Mouse (Mus musculus): ENCODE results near the gene Tnfaip8l3. TPM values are rescaled to one million over a fixed set of nuclear protein-coding genes. Genes with fewer than 3 reads are reported as not detected.

Tnfaip8l3 gene
- 0.12 TPM in 1 of 2 replicates, not detected in the other for polyA plus RNA-seq (2014; fragmentation: Nextera tagmentation; extraction: Ambion mirVana)

DNA sequence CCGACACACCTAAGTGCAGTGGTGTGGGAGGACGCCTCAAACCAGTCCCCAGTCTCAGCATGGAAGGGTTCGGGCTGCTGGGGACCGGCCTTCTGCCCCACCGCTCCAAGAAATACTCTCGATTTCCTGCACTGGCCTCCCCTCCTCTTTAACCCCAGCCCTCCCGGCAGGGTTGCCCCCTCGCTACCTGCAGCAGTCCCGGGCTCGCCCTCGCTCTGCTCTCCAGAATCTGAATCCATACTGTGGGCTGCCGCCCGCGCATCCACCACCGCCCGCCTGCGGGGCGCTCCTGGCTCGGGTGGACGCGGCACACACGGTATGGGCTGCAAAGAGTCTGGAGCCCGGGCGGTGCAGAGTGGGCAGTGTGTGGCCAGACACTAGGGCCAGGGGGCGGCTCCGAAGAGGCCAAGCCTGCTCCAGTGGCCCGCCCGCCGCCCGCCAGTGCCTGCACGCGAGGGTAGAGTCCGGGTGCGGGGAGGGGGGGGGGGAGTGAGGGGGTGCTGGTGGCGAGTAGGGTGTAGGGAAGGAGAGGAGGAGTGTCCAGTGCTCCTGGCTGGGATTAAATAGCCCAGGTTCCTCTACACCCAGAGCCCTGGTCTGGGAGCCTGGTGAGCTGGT is at the start of gene Tnfaip8l3:
TSS of gene Tnfaip8l3 (minus strand) at position 357 of the 618 bp plus-strand sequence.
- Histone ChIP-seq H3K27me3 (ENCODE audit: control insufficient read depth, insufficient read depth, low read length) (no peaks in the 10 kb centered on the region), H3K4me1 (replicated peaks; ENCODE audit: control insufficient read depth, insufficient read depth, low read length) (peaks cover 4% of the 10 kb centered on the region; the same call in 1 of the 2 replicates), H3K9ac (ENCODE audit: low read length) (peak within 1 kb of the TSS; percentile 67), H3K4me2 (ENCODE audit: low read depth, low read length, severe bottlenecking) (peak within 1 kb of the TSS; percentile 96), H3K27ac (ENCODE audit: low read depth, low read length) (no peak within 1 kb of the TSS), H3K9me3 (ENCODE audit: control insufficient read depth, low read length) (no peaks in the 10 kb centered on the region), H3K4me3 (ENCODE audit: low read depth, low read length) (peak within 1 kb of the TSS; percentile 40), H3K36me3 (ENCODE audit: control insufficient read depth, insufficient read depth, low read length) (no peaks in the 10 kb centered on the region)
- WGBS: 1% methylated on average over 34 of the region's 35 CpGs
- ATAC-seq (replicated peaks; ENCODE audit: low FRiP score) (peak; percentile 93), DNase-seq (ENCODE audit: low spot score) (peak; percentile 78)

DNA sequence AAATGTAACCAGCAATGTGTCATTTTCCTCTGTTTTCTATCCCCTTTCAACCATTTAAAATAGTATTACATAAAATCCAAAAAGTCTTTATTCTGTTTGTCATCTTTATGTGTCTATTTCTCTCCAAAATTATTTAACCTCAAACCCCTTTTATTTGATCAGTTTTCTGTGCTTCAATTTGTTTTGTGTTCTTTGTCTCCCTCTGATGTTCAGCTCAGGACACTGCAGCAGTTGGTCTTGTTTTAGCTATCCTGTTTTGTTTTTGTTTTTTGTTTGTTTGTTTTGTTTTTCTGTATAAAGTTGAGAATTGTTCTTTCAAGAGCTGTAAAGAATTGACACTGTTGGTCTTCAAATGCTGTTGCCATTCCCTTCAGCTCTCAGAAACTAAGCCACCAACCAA is 44.5 kb upstream of the Tnfaip8l3 start:
- H3K4me3 ChIP-seq (ENCODE audit: low read depth, low read length): no peak overlapping the region
- H3K36me3 ChIP-seq (ENCODE audit: control insufficient read depth, insufficient read depth, low read length): no peaks in the 10 kb centered on the region
- no peak overlapping the region for H3K9ac ChIP-seq (ENCODE audit: low read length)
- no peak for ATAC-seq (replicated peaks; ENCODE audit: low FRiP score)
- H3K4me2 ChIP-seq (ENCODE audit: low read depth, low read length, severe bottlenecking): no peak overlapping the region
- no peaks in the 10 kb centered on the region for H3K27me3 ChIP-seq (ENCODE audit: control insufficient read depth, insufficient read depth, low read length)
- no peaks in the 10 kb centered on the region for H3K4me1 ChIP-seq (replicated peaks; ENCODE audit: control insufficient read depth, insufficient read depth, low read length)
- H3K27ac ChIP-seq (ENCODE audit: low read depth, low read length): no peak overlapping the region
- H3K9me3 ChIP-seq (ENCODE audit: control insufficient read depth, low read length): no peaks in the 10 kb centered on the region
- DNase-seq (ENCODE audit: low spot score): no peak

DNA sequence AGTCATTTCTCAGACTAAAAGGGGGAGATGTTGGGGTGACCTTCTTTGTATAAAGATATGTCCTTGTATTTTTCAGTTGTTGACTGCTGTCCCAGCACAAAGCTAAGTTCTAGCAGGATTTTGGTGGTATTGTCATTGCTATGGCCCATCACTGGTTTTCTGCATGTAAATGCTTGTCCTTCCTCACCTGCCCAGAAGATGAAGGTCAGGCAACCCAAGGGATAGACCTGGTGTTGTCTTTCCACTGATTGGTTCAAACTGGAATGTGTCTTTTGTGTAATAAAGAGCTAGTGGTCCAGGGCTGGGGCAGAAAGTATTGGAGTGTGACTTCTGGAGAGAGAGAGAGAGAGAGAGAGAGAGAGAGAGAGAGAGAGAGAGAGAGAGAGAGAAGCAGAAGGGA is 30.4 kb upstream of the Tnfaip8l3 start:
- Histone ChIP-seq H3K4me1 (replicated peaks; ENCODE audit: control insufficient read depth, insufficient read depth, low read length) (no peaks in the 10 kb centered on the region), H3K27ac (ENCODE audit: low read depth, low read length) (no peak overlapping the region), H3K9me3 (ENCODE audit: control insufficient read depth, low read length) (no peaks in the 10 kb centered on the region; the same call in 1 of the 2 replicates), H3K9ac (ENCODE audit: low read length) (no peak overlapping the region), H3K4me2 (ENCODE audit: low read depth, low read length, severe bottlenecking) (no peak overlapping the region), H3K27me3 (ENCODE audit: control insufficient read depth, insufficient read depth, low read length) (no peaks in the 10 kb centered on the region), H3K4me3 (ENCODE audit: low read depth, low read length) (no peak overlapping the region), H3K36me3 (ENCODE audit: control insufficient read depth, insufficient read depth, low read length) (no peaks in the 10 kb centered on the region)
- no peak for ATAC-seq (replicated peaks; ENCODE audit: low FRiP score)
- DNase-seq (ENCODE audit: low spot score): no peak

DNA sequence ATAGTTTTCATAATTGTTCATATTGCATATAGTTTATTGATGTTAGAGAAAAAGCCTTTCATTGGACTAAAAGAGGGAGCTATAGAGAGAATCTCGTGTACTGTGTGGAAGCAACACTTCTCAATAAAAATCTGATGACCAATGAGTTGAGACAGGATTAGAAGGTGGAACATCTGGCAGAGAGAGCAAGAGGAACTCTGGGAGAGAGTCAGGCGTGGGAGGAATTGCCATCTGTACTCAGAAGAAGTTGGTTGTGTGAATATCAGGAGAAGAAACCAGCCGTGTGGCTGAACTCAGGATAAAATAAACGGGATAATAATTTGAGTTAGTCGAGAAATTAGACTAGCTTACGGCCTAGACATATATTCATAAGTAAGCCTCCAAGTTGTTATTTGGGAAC is 28.9 kb upstream of the Tnfaip8l3 start:
- Histone ChIP-seq H3K4me3 (ENCODE audit: low read depth, low read length) (no peak overlapping the region), H3K36me3 (ENCODE audit: control insufficient read depth, insufficient read depth, low read length) (no peaks in the 10 kb centered on the region), H3K27ac (ENCODE audit: low read depth, low read length) (no peak overlapping the region), H3K9me3 (ENCODE audit: control insufficient read depth, low read length) (no peaks in the 10 kb centered on the region), H3K9ac (ENCODE audit: low read length) (no peak overlapping the region), H3K4me1 (replicated peaks; ENCODE audit: control insufficient read depth, insufficient read depth, low read length) (no peaks in the 10 kb centered on the region), H3K27me3 (ENCODE audit: control insufficient read depth, insufficient read depth, low read length) (no peaks in the 10 kb centered on the region), H3K4me2 (ENCODE audit: low read depth, low read length, severe bottlenecking) (no peak overlapping the region)
- 80% methylated on average over 6 of the region's 6 CpGs for WGBS
- DNase-seq (ENCODE audit: low spot score): no peak
- ATAC-seq (replicated peaks; ENCODE audit: low FRiP score): no peak

DNA sequence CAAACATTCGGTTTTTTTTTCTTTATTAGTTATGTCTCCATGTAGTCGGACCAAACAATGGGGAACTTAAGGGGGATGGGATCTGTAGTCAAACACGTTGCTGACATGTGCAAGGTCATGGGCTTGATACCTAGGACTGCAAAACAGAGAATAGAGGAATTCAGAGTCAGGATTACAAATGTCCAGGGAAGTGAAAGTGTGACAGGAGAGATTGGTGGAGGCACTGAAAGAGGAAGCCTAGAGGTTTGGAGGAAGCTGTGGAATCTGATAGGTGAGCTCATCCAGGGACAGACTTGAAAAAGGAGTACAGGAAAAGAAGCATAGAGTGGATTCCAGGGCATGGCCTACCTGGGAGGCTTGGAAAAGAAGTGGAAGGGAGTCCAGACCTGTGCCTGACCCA is 16.1 kb upstream of the Tnfaip8l3 start:
- WGBS: 81% methylated on average over 3 of the region's 3 CpGs
- Histone ChIP-seq H3K27me3 (ENCODE audit: control insufficient read depth, insufficient read depth, low read length) (no peaks in the 10 kb centered on the region), H3K4me3 (ENCODE audit: low read depth, low read length) (no peak overlapping the region), H3K9me3 (ENCODE audit: control insufficient read depth, low read length) (no peaks in the 10 kb centered on the region), H3K27ac (ENCODE audit: low read depth, low read length) (no peak overlapping the region), H3K36me3 (ENCODE audit: control insufficient read depth, insufficient read depth, low read length) (no peaks in the 10 kb centered on the region), H3K4me1 (replicated peaks; ENCODE audit: control insufficient read depth, insufficient read depth, low read length) (no peaks in the 10 kb centered on the region), H3K9ac (ENCODE audit: low read length) (no peak overlapping the region), H3K4me2 (ENCODE audit: low read depth, low read length, severe bottlenecking) (no peak overlapping the region)
- DNase-seq (ENCODE audit: low spot score): no peak
- no peak for ATAC-seq (replicated peaks; ENCODE audit: low FRiP score)

DNA sequence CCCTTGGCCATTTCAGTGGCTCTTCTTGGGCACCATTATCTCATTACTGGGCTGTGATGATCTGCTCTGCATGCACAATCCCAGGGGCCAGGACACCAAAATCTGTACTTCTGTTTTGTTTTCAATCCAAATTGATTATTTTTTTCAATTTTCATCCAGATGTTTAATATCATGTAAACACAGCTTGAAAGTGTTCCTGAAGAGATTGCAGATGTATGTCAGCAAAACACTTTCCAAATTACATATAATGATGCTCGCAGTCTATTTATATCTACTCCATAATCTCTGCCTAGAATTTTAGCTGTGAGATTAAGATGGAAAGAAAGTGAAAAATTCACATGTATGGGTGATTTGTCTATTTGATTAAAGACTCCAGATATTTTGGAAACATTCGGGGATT is 9.6 kb upstream of the Tnfaip8l3 start:
- WGBS: 85% methylated on average over 2 of the region's 2 CpGs
- ATAC-seq (replicated peaks; ENCODE audit: low FRiP score): no peak
- H3K27me3 ChIP-seq (ENCODE audit: control insufficient read depth, insufficient read depth, low read length): no peaks in the 10 kb centered on the region
- H3K9me3 ChIP-seq (ENCODE audit: control insufficient read depth, low read length): no peaks in the 10 kb centered on the region
- no peak overlapping the region for H3K9ac ChIP-seq (ENCODE audit: low read length)
- H3K4me2 ChIP-seq (ENCODE audit: low read depth, low read length, severe bottlenecking): no peak overlapping the region
- no peak overlapping the region for H3K4me3 ChIP-seq (ENCODE audit: low read depth, low read length)
- DNase-seq (ENCODE audit: low spot score): no peak
- H3K36me3 ChIP-seq (ENCODE audit: control insufficient read depth, insufficient read depth, low read length): no peaks in the 10 kb centered on the region
- H3K27ac ChIP-seq (ENCODE audit: low read depth, low read length): no peak overlapping the region
- no peaks in the 10 kb centered on the region for H3K4me1 ChIP-seq (replicated peaks; ENCODE audit: control insufficient read depth, insufficient read depth, low read length)

DNA sequence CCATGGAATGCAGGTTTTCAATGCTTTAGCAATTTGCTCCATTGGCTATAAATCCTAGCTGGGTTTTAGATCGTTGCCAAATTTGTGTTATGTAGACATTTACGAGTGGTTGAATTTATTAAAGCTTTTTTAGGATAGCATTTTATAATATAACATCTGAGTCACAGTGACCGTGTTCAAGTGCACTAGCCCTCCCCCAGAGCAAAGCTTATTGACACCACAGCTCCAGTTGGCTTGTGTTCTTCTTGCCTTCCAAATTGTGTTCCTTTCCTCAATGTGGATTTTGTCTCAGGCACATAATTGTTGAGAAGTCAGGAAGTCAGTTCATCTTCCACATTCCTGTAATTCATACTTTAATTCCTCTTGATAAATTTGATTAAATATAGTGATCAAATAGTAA is 6.7 kb upstream of the Tnfaip8l3 start:
- no peak for ATAC-seq (replicated peaks; ENCODE audit: low FRiP score)

DNA sequence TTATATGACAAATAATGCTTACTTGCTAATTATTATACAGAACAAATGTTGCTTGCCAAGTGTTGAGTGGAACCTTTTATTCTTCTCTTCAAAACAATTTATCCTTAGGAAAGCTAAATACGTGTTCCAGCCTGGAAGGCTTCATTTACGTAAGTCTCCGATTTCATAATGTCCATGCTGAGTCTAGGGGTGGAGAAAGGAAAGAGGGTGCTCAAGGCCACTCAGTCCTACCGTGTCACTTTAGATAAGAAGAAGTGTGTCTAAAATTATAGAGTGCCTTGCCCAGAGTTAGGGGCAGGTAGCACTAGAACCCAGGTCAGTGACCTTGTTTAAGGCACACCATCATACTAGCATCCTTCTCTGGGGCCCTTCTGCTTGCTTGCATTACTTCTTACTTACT is 5.5 kb upstream of the Tnfaip8l3 start:
- H3K4me3 ChIP-seq (ENCODE audit: low read depth, low read length): no peak overlapping the region
- no peak overlapping the region for H3K4me2 ChIP-seq (ENCODE audit: low read depth, low read length, severe bottlenecking)
- WGBS: 91% methylated on average over 4 of the region's 4 CpGs
- H3K9ac ChIP-seq (ENCODE audit: low read length): no peak overlapping the region
- peaks cover 4% of the 10 kb centered on the region; the same call in 1 of the 2 replicates for H3K4me1 ChIP-seq (replicated peaks; ENCODE audit: control insufficient read depth, insufficient read depth, low read length)
- no peak for ATAC-seq (replicated peaks; ENCODE audit: low FRiP score)
- H3K9me3 ChIP-seq (ENCODE audit: control insufficient read depth, low read length): no peaks in the 10 kb centered on the region
- no peaks in the 10 kb centered on the region for H3K27me3 ChIP-seq (ENCODE audit: control insufficient read depth, insufficient read depth, low read length)
- no peaks in the 10 kb centered on the region for H3K36me3 ChIP-seq (ENCODE audit: control insufficient read depth, insufficient read depth, low read length)
- DNase-seq (ENCODE audit: low spot score): no peak
- no peak overlapping the region for H3K27ac ChIP-seq (ENCODE audit: low read depth, low read length)

More for the DNA sequence above, 6.7 kb upstream of the Tnfaip8l3 start:
- no peak overlapping the region for H3K4me2 ChIP-seq (ENCODE audit: low read depth, low read length, severe bottlenecking)
- no peaks in the 10 kb centered on the region for H3K27me3 ChIP-seq (ENCODE audit: control insufficient read depth, insufficient read depth, low read length)
- H3K4me3 ChIP-seq (ENCODE audit: low read depth, low read length): no peak overlapping the region
- 85% methylated on average over 3 of the region's 3 CpGs for WGBS
- H3K9me3 ChIP-seq (ENCODE audit: control insufficient read depth, low read length): no peaks in the 10 kb centered on the region
- no peak for DNase-seq (ENCODE audit: low spot score)
- H3K9ac ChIP-seq (ENCODE audit: low read length): no peak overlapping the region
- H3K27ac ChIP-seq (ENCODE audit: low read depth, low read length): no peak overlapping the region
- no peaks in the 10 kb centered on the region for H3K36me3 ChIP-seq (ENCODE audit: control insufficient read depth, insufficient read depth, low read length)
- H3K4me1 ChIP-seq (replicated peaks; ENCODE audit: control insufficient read depth, insufficient read depth, low read length): no peaks in the 10 kb centered on the region

DNA sequence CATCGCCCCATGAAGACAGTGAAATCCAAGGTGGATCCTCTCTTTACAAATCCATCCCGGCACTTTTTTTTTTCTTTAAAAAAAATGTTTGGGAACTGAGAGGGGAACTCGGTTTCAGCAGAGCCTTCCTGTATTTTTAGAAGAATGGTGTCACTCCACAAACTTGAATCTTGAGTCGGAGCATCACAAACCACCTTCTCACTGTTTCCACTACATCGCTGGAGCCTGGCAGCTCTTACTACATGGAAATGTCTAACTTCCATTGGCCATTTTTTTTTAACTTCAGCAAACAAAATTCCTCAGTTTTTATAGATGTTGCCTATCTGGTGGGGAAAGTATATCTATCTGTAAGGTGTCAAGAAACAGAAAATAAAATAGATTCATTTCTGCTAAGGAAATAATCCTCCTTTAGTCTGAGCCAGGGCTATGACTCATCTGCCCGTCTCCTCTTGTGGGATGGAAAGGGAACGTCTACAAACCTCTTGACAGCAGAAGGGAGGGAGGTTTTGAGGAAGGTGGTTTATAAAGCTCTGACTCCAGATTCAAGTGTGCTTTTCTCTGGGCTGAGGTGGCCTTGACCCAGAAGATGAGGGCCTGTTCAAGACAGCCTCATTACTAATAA is 3.4 kb upstream of the Tnfaip8l3 start:
- Histone ChIP-seq H3K4me1 (replicated peaks; ENCODE audit: control insufficient read depth, insufficient read depth, low read length) (peaks cover 4% of the 10 kb centered on the region; the same call in 1 of the 2 replicates), H3K9me3 (ENCODE audit: control insufficient read depth, low read length) (no peaks in the 10 kb centered on the region), H3K4me2 (ENCODE audit: low read depth, low read length, severe bottlenecking) (no peak overlapping the region), H3K4me3 (ENCODE audit: low read depth, low read length) (no peak overlapping the region), H3K27ac (ENCODE audit: low read depth, low read length) (no peak overlapping the region), H3K27me3 (ENCODE audit: control insufficient read depth, insufficient read depth, low read length) (no peaks in the 10 kb centered on the region), H3K36me3 (ENCODE audit: control insufficient read depth, insufficient read depth, low read length) (no peaks in the 10 kb centered on the region), H3K9ac (ENCODE audit: low read length) (no peak overlapping the region)
- DNase-seq (ENCODE audit: low spot score): no peak
- 82% methylated on average over 7 of the region's 7 CpGs for WGBS
- no peak for ATAC-seq (replicated peaks; ENCODE audit: low FRiP score)
